ENCODE assay signal across 8 mouse cellular contexts in genomic region chr8:4252116-4252760, GRCm38 (mm10). TPM values are rescaled to one million over a fixed set of nuclear protein-coding genes. Genes with fewer than 3 reads are reported as not detected.
DNase-seq lines count a peak whose midpoint lies in the region; ATAC-seq lines count a peak whose summit lies in the region.

No protein-coding gene starts in this region.

- no peaks in the 10 kb centered on the region for H3K27me3 ChIP-seq in heart, embryonic 15.5 days
- H3K27me3 ChIP-seq in hindbrain, embryonic 13.5 days, result peaks cover 19% of the 10 kb centered on the region
- no peaks in the 10 kb centered on the region; the same call in 1 of the 2 replicates for H3K27me3 ChIP-seq in midbrain, embryonic 15.5 days (replicated peaks)

- ATAC-seq in heart, embryonic 15.5 days (replicated peaks; ENCODE audit: insufficient number of reproducible peaks, insufficient read depth, low FRiP score, low read depth), result no peak
- ATAC-seq in hindbrain, embryonic 13.5 days (ENCODE audit: low FRiP score), result no peak; the same call in 1 of the 2 replicates
- ATAC-seq in midbrain, embryonic 15.5 days (replicated peaks), result no peak; the same call in 1 of the 2 replicates
- no peak for ATAC-seq in granulocyte monocyte progenitor cell, adult 5-6 weeks (replicated peaks; ENCODE audit: poor library complexity, severe bottlenecking)

- no peaks in the 10 kb centered on the region for H3K9me3 ChIP-seq in heart, embryonic 15.5 days (replicated peaks)
- H3K9me3 ChIP-seq in hindbrain, embryonic 13.5 days, result no peaks in the 10 kb centered on the region
- no peaks in the 10 kb centered on the region for H3K9me3 ChIP-seq in midbrain, embryonic 15.5 days

- H3K4me2 ChIP-seq in heart, embryonic 15.5 days, result peak overlapping the region; percentile 82
- peak overlapping the region; percentile 66 for H3K4me2 ChIP-seq in hindbrain, embryonic 13.5 days
- peak overlapping the region; percentile 86 for H3K4me2 ChIP-seq in midbrain, embryonic 15.5 days

- peaks cover 42% of the 10 kb centered on the region for H3K4me1 ChIP-seq in heart, embryonic 15.5 days (replicated peaks)
- peaks cover 65% of the 10 kb centered on the region for H3K4me1 ChIP-seq in hindbrain, embryonic 13.5 days (replicated peaks)
- H3K4me1 ChIP-seq in midbrain, embryonic 15.5 days, result peaks cover 40% of the 10 kb centered on the region

- peak overlapping the region; percentile 77 for H3K4me3 ChIP-seq in heart, embryonic 15.5 days
- H3K4me3 ChIP-seq in hindbrain, embryonic 13.5 days, result peak overlapping the region; percentile 88
- peak overlapping the region; percentile 71 for H3K4me3 ChIP-seq in midbrain, embryonic 15.5 days

- intact Hi-C loops in left cerebral cortex, postnatal 25 days (cut with DNase I), result loop anchor here (2.0 to 5.0 kb wide), 3 partner anchors 13 to 120 kb away; partner anchors contain the start of genes Ccl25, Elavl1, Gm49320 and Map2k7

- H3K36me3 ChIP-seq in heart, embryonic 15.5 days, result peaks cover 17% of the 10 kb centered on the region; the same call in 1 of the 2 replicates
- peaks cover 49% of the 10 kb centered on the region for H3K36me3 ChIP-seq in hindbrain, embryonic 13.5 days
- H3K36me3 ChIP-seq in midbrain, embryonic 15.5 days (replicated peaks), result peaks cover 28% of the 10 kb centered on the region

- H3K27ac ChIP-seq in heart, embryonic 15.5 days, result peak overlapping the region; percentile 13; the same call in 1 of the 2 replicates
- peak overlapping the region; percentile 96 for H3K27ac ChIP-seq in hindbrain, embryonic 13.5 days
- peak overlapping the region; percentile 91 for H3K27ac ChIP-seq in midbrain, embryonic 15.5 days

- DNase-seq in heart, postnatal 4 days, result no peak
- DNase-seq in NIH3T3 (ENCODE audit: low read depth), result peak; percentile 68
- DNase-seq in left cerebral cortex, postnatal 25 days (ENCODE audit: low spot score in 2 of 2), result no peak
- DNase-seq in natural killer cell, adult 2 months (ENCODE audit: low spot score in 2 of 2), result no peak

- H3K9ac ChIP-seq in heart, embryonic 15.5 days, result peak overlapping the region; percentile 94
- H3K9ac ChIP-seq in hindbrain, embryonic 13.5 days, result peak overlapping the region; percentile 92
- peak overlapping the region; percentile 88 for H3K9ac ChIP-seq in midbrain, embryonic 15.5 days

- WGBS in heart, embryonic 15.5 days, result 35% methylated on average over 8 of the region's 8 CpGs
- WGBS in hindbrain, embryonic 13.5 days, result 48% methylated on average over 8 of the region's 8 CpGs
- 45% methylated on average over 8 of the region's 8 CpGs for WGBS in midbrain, embryonic 15.5 days

RNA-seq across cellular contexts. Expression of gene Snapc2, which starts 0.6 kb away (rescaled TPM):
- 37.7 and 47.0 TPM in 2 replicates for polyA plus RNA-seq in heart, embryonic 15.5 days (2015; fragmentation: Nextera tagmentation; extraction: Ambion mirVana)
- total RNA-seq in heart, postnatal 4 days (2021), result 10 to 100 TPM; 19.5 to 21.6 TPM
- 62.1 and 65.2 TPM in 2 replicates for polyA plus RNA-seq in hindbrain, embryonic 13.5 days (2015; fragmentation: Nextera tagmentation; extraction: Ambion mirVana)
- 70.6 and 76.4 TPM in 2 replicates for polyA plus RNA-seq in midbrain, embryonic 15.5 days (2015; fragmentation: Nextera tagmentation; extraction: Ambion mirVana)
- total RNA-seq in granulocyte monocyte progenitor cell, adult 5-6 weeks (2014; fragmentation: Nextera tagmentation), result 14.4 and 14.5 TPM in 2 replicates
- total RNA-seq in granulocyte monocyte progenitor cell, adult 5-6 weeks (2017), result 12.5 and 14.5 TPM in 2 replicates
- total RNA-seq in left cerebral cortex, postnatal 25 days (2021), result 10 to 100 TPM; 32.4 to 33.2 TPM

RNA-seq across cellular contexts. Expression of gene Tgfbr3l, which starts 4.2 kb away (rescaled TPM):
- 3.0 and 3.3 TPM in 2 replicates for polyA plus RNA-seq in heart, embryonic 15.5 days (2015; fragmentation: Nextera tagmentation; extraction: Ambion mirVana)
- 1 to 10 TPM; 4.0 to 5.5 TPM for total RNA-seq in heart, postnatal 4 days (2021)
- 5.0 and 5.2 TPM in 2 replicates for polyA plus RNA-seq in hindbrain, embryonic 13.5 days (2015; fragmentation: Nextera tagmentation; extraction: Ambion mirVana)
- 5.2 and 6.6 TPM in 2 replicates for polyA plus RNA-seq in midbrain, embryonic 15.5 days (2015; fragmentation: Nextera tagmentation; extraction: Ambion mirVana)
- 13.1 and 17.0 TPM in 2 replicates for total RNA-seq in granulocyte monocyte progenitor cell, adult 5-6 weeks (2014; fragmentation: Nextera tagmentation)
- total RNA-seq in granulocyte monocyte progenitor cell, adult 5-6 weeks (2017), result 2.4 and 2.8 TPM in 2 replicates
- 1 to 10 TPM; 6.4 to 7.8 TPM for total RNA-seq in left cerebral cortex, postnatal 25 days (2021)

RNA-seq across cellular contexts. Expression of gene Ctxn1, which starts 6.8 kb away (rescaled TPM):
- polyA plus RNA-seq in heart, embryonic 15.5 days (2015; fragmentation: Nextera tagmentation; extraction: Ambion mirVana), result 27.8 and 37.3 TPM in 2 replicates
- total RNA-seq in heart, postnatal 4 days (2021), result 10 to 100 TPM in 1 of 2 experiments, 1 to 10 TPM in 1; 9.6 to 10.1 TPM
- 281 and 287 TPM in 2 replicates for polyA plus RNA-seq in hindbrain, embryonic 13.5 days (2015; fragmentation: Nextera tagmentation; extraction: Ambion mirVana)
- polyA plus RNA-seq in midbrain, embryonic 15.5 days (2015; fragmentation: Nextera tagmentation; extraction: Ambion mirVana), result 278 and 306 TPM in 2 replicates
- total RNA-seq in granulocyte monocyte progenitor cell, adult 5-6 weeks (2014; fragmentation: Nextera tagmentation), result 3.8 and 3.9 TPM in 2 replicates
- 0.60 TPM in 1 of 2 replicates, not detected in the other for total RNA-seq in granulocyte monocyte progenitor cell, adult 5-6 weeks (2017)
- 100 to 1,000 TPM; 607 to 649 TPM for total RNA-seq in left cerebral cortex, postnatal 25 days (2021)

RNA-seq across cellular contexts. Expression of gene Gm49320, which starts 13.6 kb away (rescaled TPM):
- 0.34 and 0.79 TPM in 2 replicates for polyA plus RNA-seq in heart, embryonic 15.5 days (2015; fragmentation: Nextera tagmentation; extraction: Ambion mirVana)
- total RNA-seq in heart, postnatal 4 days (2021), result under 1 TPM; 0.24 to 0.52 TPM
- 1.00 and 1.7 TPM in 2 replicates for polyA plus RNA-seq in hindbrain, embryonic 13.5 days (2015; fragmentation: Nextera tagmentation; extraction: Ambion mirVana)
- polyA plus RNA-seq in midbrain, embryonic 15.5 days (2015; fragmentation: Nextera tagmentation; extraction: Ambion mirVana), result 1.0 and 1.8 TPM in 2 replicates
- total RNA-seq in granulocyte monocyte progenitor cell, adult 5-6 weeks (2014; fragmentation: Nextera tagmentation), result 1.1 TPM in 1 of 2 replicates, not detected in the other
- total RNA-seq in granulocyte monocyte progenitor cell, adult 5-6 weeks (2017), result 0.52 TPM in 1 of 2 replicates, not detected in the other
- under 1 TPM; 0.23 to 0.57 TPM for total RNA-seq in left cerebral cortex, postnatal 25 days (2021)

RNA-seq across cellular contexts. Expression of gene Map2k7, which starts 13.7 kb away (rescaled TPM):
- polyA plus RNA-seq in heart, embryonic 15.5 days (2015; fragmentation: Nextera tagmentation; extraction: Ambion mirVana), result 21.0 and 24.6 TPM in 2 replicates
- total RNA-seq in heart, postnatal 4 days (2021), result 10 to 100 TPM; 66.7 to 68.9 TPM
- 28.5 and 30.8 TPM in 2 replicates for polyA plus RNA-seq in hindbrain, embryonic 13.5 days (2015; fragmentation: Nextera tagmentation; extraction: Ambion mirVana)
- polyA plus RNA-seq in midbrain, embryonic 15.5 days (2015; fragmentation: Nextera tagmentation; extraction: Ambion mirVana), result 34.0 and 35.7 TPM in 2 replicates
- 29.7 and 44.6 TPM in 2 replicates for total RNA-seq in granulocyte monocyte progenitor cell, adult 5-6 weeks (2014; fragmentation: Nextera tagmentation)
- 21.5 and 34.3 TPM in 2 replicates for total RNA-seq in granulocyte monocyte progenitor cell, adult 5-6 weeks (2017)
- 10 to 100 TPM; 85.7 to 87.5 TPM for total RNA-seq in left cerebral cortex, postnatal 25 days (2021)

Comparison
In these comparisons a context has a peak if more than half of its experiments do, and no peak if none do; other contexts are left out.
1. H3K27ac ChIP-seq: peak in every context shown above with its lines; median percentile 96 in hindbrain, embryonic 13.5 days; 91 in midbrain, embryonic 15.5 days; 13 in heart, embryonic 15.5 days.
2. RNA of gene Ctxn1, which starts 6.8 kb away (total RNA-seq): 607 to 649 TPM in left cerebral cortex, postnatal 25 days; 9.6 to 10.1 TPM in heart, postnatal 4 days and 0.60 to 3.9 TPM in granulocyte monocyte progenitor cell, adult 5-6 weeks; every median in the first group is over 10 times any median in the second.
3. Peak in every context shown above with its lines, with median percentiles within 50 percentile points of each other: H3K4me2 ChIP-seq, H3K4me3 ChIP-seq and H3K9ac ChIP-seq.